Comparison of ENCODE assay signal across 22 mouse cellular contexts in the genomic region with DNA sequence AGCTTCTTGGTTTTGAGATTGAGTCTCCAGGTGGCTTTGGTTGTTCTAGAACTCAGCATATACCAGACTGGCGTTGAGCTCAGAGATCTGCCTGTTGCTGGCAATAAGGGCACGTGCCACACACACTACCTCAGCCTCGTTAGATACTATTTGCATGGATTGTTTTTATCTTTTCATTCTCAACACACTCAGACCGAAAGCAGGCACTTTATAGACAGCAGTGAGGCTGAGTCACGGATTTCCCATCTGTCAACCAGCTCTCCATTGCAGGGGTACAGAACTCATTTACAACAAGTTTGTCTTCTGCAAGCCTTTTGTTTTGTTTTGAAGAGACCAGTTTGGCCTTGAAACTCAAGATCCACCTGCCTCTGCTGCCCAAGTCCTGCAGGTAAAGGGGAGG. TPM values are rescaled to one million over a fixed set of nuclear protein-coding genes. Genes with fewer than 3 reads are reported as not detected.
"Had no signal": no experiment of that assay in that cellular context is flagged by ENCODE, and none has a peak within 500 bp of the region (broad histone marks: within the 10 kb centered on the region; RNA-seq: fewer than 3 reads in every experiment).

No protein-coding gene starts in this region.

- ATAC-seq: hindbrain, postnatal 0 days; intestine, embryonic 16.5 days; liver, embryonic 12.5 days had no signal

- DNase-seq: gastrocnemius, postnatal 14 days; gastrocnemius, postnatal 36 days; heart, adult 11 months; heart, adult 2 months; heart, postnatal 14 days; heart, postnatal 36 days; kidney, adult 11 months; kidney, adult 2 months; kidney, adult 9 months; kidney, postnatal 14 days; kidney, postnatal 36 days; layer of hippocampus, postnatal 36 days; left cerebral cortex, postnatal 4 days; lung, adult 18-20 months had no signal

RNA-seq across cellular contexts. Expression of gene Panx2, which starts 37.9 kb away (rescaled TPM):
- total RNA-seq: gastrocnemius, adult 18-20 months; gastrocnemius, adult 8-10 months; gastrocnemius, postnatal 36 days; hematopoietic stem cell, adult 5-6 weeks; liver, adult 2 months had no signal
- polyA plus RNA-seq: liver, adult 2 months; liver, embryonic 12.5 days; liver, embryonic 16.5 days had no signal
